Mouse (Mus musculus): ENCODE results near the gene 4930519G04Rik. TPM values are rescaled to one million over a fixed set of nuclear protein-coding genes. Genes with fewer than 3 reads are reported as not detected.
"Not testable (repeated sequence)": the region's sequence is repeated elsewhere in the genome, so short reads cannot be mapped to it uniquely, and the experiment has no call there.

4930519G04Rik gene
- polyA plus RNA-seq, 1 experiment: 68.8 TPM

DNA sequence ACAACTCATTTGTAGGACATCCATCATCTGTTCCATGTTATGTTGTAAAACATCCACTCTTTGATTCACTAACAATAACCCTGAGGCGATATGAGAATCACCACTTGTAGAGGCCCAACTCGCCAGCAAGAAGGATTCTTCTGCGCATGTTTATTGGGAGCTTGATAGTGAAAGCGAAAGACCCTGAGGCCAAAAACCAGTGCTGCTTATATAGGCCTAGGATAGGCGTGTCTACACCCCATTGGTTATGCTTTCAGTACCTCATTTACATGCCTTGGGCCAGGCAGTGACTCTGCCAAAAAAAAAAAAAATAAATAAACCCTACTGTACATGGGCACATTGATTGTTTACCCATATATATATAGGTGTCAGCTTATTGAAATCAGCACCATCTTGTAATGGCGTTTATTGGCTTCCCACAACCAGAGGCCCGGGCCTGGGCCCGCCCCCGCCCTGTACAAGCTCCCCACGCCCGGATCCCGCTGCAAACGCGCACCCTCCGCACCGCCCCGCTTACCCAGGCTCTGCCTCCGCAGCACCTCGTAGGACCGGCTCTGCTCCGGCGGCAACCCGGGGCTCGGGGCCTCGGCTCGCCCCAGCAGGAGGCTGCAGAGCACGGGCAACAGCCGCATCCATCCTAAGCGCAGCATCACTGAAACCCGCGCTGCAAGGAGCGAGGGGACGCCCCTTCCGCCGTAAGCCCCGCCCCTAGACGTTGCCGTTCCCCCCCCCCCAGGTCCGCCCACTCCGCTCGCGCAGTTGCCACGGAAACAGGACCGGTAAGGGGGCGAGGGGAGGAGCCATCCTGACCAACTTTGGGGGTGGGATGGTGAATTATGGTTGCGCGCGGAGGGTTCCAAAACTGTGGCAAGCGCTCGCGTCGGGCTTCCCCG is 30.4 kb upstream of the 4930519G04Rik start, which contains the start of gene 1500011B03Rik:
Gene 1500011B03Rik, minus strand, starts transcription at position 673 of the 893 bp plus-strand sequence.
- TF ChIP-seq CTCF (IDR thresholded peaks at IDR 0.05; ENCODE audit: control insufficient read depth, insufficient read depth, insufficient replicate concordance, low read depth, low read length) (no peak), POLR2A (IDR thresholded peaks at IDR 0.05; ENCODE audit: control insufficient read depth, low read depth, low read length) (peak; percentile 79)
- peak within 1 kb of the TSS; percentile 75 for H3K27ac ChIP-seq (ENCODE audit: control insufficient read depth, insufficient read depth, low read depth, low read length)
- H3K36me3 ChIP-seq (ENCODE audit: control insufficient read depth, insufficient read depth, low read length): no peaks in the 10 kb centered on the region
- H3K4me1 ChIP-seq (ENCODE audit: control insufficient read depth, insufficient read depth, low read length): peaks cover 18% of the 10 kb centered on the region
- H3K4me3 ChIP-seq (ENCODE audit: control insufficient read depth, low read depth, low read length): peak within 1 kb of the TSS; percentile 98
- H3K27me3 ChIP-seq (ENCODE audit: control insufficient read depth, insufficient read depth, low read length): no peaks in the 10 kb centered on the region

DNA sequence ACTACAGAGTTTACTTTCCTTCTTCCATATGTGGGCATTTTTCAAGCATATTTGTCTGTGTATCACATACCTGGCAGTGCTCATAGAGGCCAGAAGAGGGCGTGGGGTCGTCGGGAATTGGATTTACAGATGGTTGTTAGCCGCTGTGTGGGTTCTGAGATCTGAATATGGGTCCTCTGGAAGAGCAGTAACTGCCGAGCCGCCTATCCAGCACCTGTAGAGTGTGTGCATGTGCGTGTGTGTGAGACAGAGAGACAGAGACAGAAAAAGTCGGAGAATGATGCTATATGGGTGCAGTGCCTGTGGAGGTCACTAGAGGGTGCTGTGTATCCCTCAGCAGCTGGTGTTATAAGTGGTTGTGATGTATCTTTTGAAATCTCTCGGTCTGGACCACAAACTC is 29.3 kb upstream of the 4930519G04Rik start:
- Histone ChIP-seq H3K4me3 (ENCODE audit: control insufficient read depth, low read depth, low read length) (peak overlapping the region; percentile 63), H3K4me1 (ENCODE audit: control insufficient read depth, insufficient read depth, low read length) (peaks cover 18% of the 10 kb centered on the region), H3K27me3 (ENCODE audit: control insufficient read depth, insufficient read depth, low read length) (no peaks in the 10 kb centered on the region), H3K27ac (ENCODE audit: control insufficient read depth, insufficient read depth, low read depth, low read length) (peak overlapping the region; percentile 45), H3K36me3 (ENCODE audit: control insufficient read depth, insufficient read depth, low read length) (no peaks in the 10 kb centered on the region)
- peak; percentile 73 for TF ChIP-seq CTCF (IDR thresholded peaks at IDR 0.05; ENCODE audit: control insufficient read depth, insufficient read depth, insufficient replicate concordance, low read depth, low read length)
- no peak for TF ChIP-seq POLR2A (IDR thresholded peaks at IDR 0.05; ENCODE audit: control insufficient read depth, low read depth, low read length)

GRCm38 (mm10) chr5:114825978-114826691 is 27.3 kb upstream of the 4930519G04Rik start:
- Histone ChIP-seq H3K36me3 (ENCODE audit: control insufficient read depth, insufficient read depth, low read length) (no peaks in the 10 kb centered on the region), H3K4me3 (ENCODE audit: control insufficient read depth, low read depth, low read length) (peak overlapping the region; percentile 77), H3K27me3 (ENCODE audit: control insufficient read depth, insufficient read depth, low read length) (no peaks in the 10 kb centered on the region), H3K27ac (ENCODE audit: control insufficient read depth, insufficient read depth, low read depth, low read length) (no peak overlapping the region), H3K4me1 (ENCODE audit: control insufficient read depth, insufficient read depth, low read length) (peaks cover 18% of the 10 kb centered on the region)
- TF ChIP-seq CTCF (IDR thresholded peaks at IDR 0.05; ENCODE audit: control insufficient read depth, insufficient read depth, insufficient replicate concordance, low read depth, low read length) (no peak), POLR2A (IDR thresholded peaks at IDR 0.05; ENCODE audit: control insufficient read depth, low read depth, low read length) (no peak)

DNA sequence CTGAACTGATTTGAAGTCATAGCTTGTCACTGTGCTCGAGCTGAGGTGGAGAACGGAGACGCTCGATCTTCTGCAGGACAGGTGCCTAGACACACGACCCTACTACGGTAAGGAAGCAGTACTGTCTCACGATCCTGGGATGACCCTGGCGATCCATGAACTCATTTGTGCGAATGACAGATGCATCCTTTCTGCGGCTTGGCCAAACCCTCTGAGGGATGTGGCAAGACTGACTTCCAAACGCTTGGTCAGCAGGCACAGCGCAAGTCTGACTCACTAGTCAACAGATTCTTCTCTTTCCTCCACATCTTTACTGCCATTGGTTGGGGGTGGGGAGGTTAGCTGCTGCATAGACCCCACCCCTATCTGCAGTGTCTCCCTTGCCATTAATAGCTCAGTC is 26.0 kb upstream of the 4930519G04Rik start:
- Histone ChIP-seq H3K4me1 (ENCODE audit: control insufficient read depth, insufficient read depth, low read length) (peaks cover 18% of the 10 kb centered on the region), H3K27me3 (ENCODE audit: control insufficient read depth, insufficient read depth, low read length) (no peaks in the 10 kb centered on the region), H3K27ac (ENCODE audit: control insufficient read depth, insufficient read depth, low read depth, low read length) (no peak overlapping the region), H3K36me3 (ENCODE audit: control insufficient read depth, insufficient read depth, low read length) (no peaks in the 10 kb centered on the region), H3K4me3 (ENCODE audit: control insufficient read depth, low read depth, low read length) (no peak overlapping the region)
- TF ChIP-seq POLR2A (IDR thresholded peaks at IDR 0.05; ENCODE audit: control insufficient read depth, low read depth, low read length): no peak
- TF ChIP-seq CTCF (IDR thresholded peaks at IDR 0.05; ENCODE audit: control insufficient read depth, insufficient read depth, insufficient replicate concordance, low read depth, low read length): no peak

GRCm38 (mm10) chr5:114829740-114830139 is 23.7 kb upstream of the 4930519G04Rik start:
- Histone ChIP-seq H3K4me3 (ENCODE audit: control insufficient read depth, low read depth, low read length) (no peak overlapping the region), H3K36me3 (ENCODE audit: control insufficient read depth, insufficient read depth, low read length) (no peaks in the 10 kb centered on the region), H3K27me3 (ENCODE audit: control insufficient read depth, insufficient read depth, low read length) (no peaks in the 10 kb centered on the region), H3K27ac (ENCODE audit: control insufficient read depth, insufficient read depth, low read depth, low read length) (no peak overlapping the region), H3K4me1 (ENCODE audit: control insufficient read depth, insufficient read depth, low read length) (peaks cover 13% of the 10 kb centered on the region)
- TF ChIP-seq CTCF (IDR thresholded peaks at IDR 0.05; ENCODE audit: control insufficient read depth, insufficient read depth, insufficient replicate concordance, low read depth, low read length) (no peak), POLR2A (IDR thresholded peaks at IDR 0.05; ENCODE audit: control insufficient read depth, low read depth, low read length) (no peak)

DNA sequence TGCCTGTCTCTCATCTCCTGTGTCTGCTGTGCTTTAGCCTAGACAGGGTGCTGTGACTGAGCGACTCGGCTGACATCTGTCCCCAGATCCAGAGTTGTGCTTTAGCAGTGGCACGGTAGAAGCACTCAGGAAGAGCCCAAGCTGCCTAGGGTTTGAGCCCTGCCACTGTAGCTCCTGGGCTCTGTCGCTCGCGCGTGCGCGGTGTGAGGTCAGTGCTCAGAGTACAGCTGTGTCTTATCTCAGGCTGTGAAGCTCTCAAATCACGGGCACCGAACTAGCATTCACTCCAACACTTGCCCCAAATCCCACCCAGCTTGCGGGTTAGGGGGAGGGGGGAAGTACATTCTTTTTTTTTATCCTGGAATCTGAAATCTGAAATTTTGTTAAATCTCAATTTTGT is 16.6 kb upstream of the 4930519G04Rik start:
- Histone ChIP-seq H3K27me3 (ENCODE audit: control insufficient read depth, insufficient read depth, low read length) (no peaks in the 10 kb centered on the region), H3K4me1 (ENCODE audit: control insufficient read depth, insufficient read depth, low read length) (no peaks in the 10 kb centered on the region; the same call in 1 of the 2 replicates), H3K4me3 (ENCODE audit: control insufficient read depth, low read depth, low read length) (no peak overlapping the region), H3K36me3 (ENCODE audit: control insufficient read depth, insufficient read depth, low read length) (no peaks in the 10 kb centered on the region; the same call in 1 of the 2 replicates), H3K27ac (ENCODE audit: control insufficient read depth, insufficient read depth, low read depth, low read length) (no peak overlapping the region)
- TF ChIP-seq POLR2A (IDR thresholded peaks at IDR 0.05; ENCODE audit: control insufficient read depth, low read depth, low read length): no peak
- no peak for TF ChIP-seq CTCF (IDR thresholded peaks at IDR 0.05; ENCODE audit: control insufficient read depth, insufficient read depth, insufficient replicate concordance, low read depth, low read length)

GRCm38 (mm10) chr5:114840481-114840880 is 13.0 kb upstream of the 4930519G04Rik start:
- not testable (repeated sequence) for H3K27ac ChIP-seq (ENCODE audit: control insufficient read depth, insufficient read depth, low read depth, low read length); H3K4me3 ChIP-seq (ENCODE audit: control insufficient read depth, low read depth, low read length); H3K36me3 ChIP-seq (ENCODE audit: control insufficient read depth, insufficient read depth, low read length); H3K27me3 ChIP-seq (ENCODE audit: control insufficient read depth, insufficient read depth, low read length); H3K4me1 ChIP-seq (ENCODE audit: control insufficient read depth, insufficient read depth, low read length)

GRCm38 (mm10) chr5:114842155-114842554 is 11.3 kb upstream of the 4930519G04Rik start:
- H3K27me3 ChIP-seq (ENCODE audit: control insufficient read depth, insufficient read depth, low read length); H3K4me3 ChIP-seq (ENCODE audit: control insufficient read depth, low read depth, low read length); H3K4me1 ChIP-seq (ENCODE audit: control insufficient read depth, insufficient read depth, low read length); H3K36me3 ChIP-seq (ENCODE audit: control insufficient read depth, insufficient read depth, low read length); H3K27ac ChIP-seq (ENCODE audit: control insufficient read depth, insufficient read depth, low read depth, low read length): not testable (repeated sequence)
